Mouse (Mus musculus): ENCODE data around the gene Gfod1. TPM values are rescaled to one million over a fixed set of nuclear protein-coding genes. Genes with fewer than 3 reads are reported as not detected.

Gene Gfod1
- polyA plus RNA-seq, 2 experiments from 2014 or later, result 1.8 to 4.2 TPM

DNA sequence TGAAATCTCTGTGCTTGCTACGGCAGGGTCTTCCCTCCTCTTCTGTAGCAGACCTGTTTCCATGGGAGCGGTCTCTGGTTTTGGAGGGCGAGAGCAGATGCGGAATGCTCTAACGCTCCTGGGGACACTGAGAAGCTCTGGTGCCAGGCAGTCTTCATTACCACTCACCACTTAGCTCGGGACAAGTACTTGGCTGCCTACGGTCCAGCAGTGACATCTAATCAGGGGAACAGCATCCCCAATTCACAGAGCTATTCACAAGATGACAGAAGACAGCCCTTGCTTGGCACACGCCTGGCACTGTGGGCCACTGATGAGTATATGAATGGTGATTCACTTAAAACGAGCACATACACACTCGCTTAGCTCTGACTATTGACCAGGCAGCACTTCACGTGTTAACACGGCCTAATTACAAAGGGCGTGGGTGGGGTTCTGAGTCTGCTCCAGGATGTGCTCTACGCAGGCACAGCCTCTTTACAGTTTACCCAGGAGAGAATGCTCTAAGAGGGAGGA lies 151.9 kb downstream of the Gfod1 start:
- no peak for ATAC-seq

DNA sequence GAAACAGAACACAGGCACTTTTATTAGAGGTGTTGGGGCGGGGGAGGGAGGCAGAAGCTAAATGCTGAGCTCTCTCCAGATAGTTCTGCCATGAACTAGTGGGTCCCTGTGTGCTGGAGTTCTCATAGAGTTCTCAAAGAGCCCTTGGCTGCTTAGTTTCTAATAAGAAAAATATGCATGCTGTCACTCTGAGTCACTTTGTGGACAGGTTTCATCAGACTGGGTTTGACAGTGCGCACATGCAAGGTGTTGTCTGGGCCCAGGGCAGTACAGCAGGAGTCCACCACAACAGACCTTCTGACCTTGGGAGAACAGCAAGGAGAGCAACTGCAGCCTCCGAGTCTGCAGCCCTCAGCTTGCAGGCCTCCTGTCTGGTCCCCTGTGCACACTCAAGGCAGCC lies 154.3 kb downstream of the Gfod1 start:
- ATAC-seq, result no peak

DNA sequence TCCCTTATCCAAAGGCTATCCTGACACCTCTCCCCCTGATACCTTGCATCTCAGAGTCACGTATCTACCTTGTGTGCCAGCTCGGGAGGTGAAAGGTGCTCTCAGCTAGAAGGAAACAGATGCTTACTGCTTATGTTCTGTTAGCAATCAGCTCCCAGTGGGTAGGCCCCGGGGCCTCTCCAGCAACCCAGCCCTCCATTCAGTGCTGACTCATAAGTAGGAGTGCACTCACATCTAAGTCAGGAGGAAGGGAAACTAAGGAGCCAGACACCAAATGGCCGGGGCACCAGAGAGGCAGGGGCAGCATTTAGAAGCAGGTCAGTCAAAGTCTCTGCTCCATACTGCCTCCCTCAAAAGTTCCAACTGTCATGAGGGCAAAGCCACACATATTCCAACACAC lies 155.3 kb downstream of the Gfod1 start:
- ATAC-seq, result no peak

DNA sequence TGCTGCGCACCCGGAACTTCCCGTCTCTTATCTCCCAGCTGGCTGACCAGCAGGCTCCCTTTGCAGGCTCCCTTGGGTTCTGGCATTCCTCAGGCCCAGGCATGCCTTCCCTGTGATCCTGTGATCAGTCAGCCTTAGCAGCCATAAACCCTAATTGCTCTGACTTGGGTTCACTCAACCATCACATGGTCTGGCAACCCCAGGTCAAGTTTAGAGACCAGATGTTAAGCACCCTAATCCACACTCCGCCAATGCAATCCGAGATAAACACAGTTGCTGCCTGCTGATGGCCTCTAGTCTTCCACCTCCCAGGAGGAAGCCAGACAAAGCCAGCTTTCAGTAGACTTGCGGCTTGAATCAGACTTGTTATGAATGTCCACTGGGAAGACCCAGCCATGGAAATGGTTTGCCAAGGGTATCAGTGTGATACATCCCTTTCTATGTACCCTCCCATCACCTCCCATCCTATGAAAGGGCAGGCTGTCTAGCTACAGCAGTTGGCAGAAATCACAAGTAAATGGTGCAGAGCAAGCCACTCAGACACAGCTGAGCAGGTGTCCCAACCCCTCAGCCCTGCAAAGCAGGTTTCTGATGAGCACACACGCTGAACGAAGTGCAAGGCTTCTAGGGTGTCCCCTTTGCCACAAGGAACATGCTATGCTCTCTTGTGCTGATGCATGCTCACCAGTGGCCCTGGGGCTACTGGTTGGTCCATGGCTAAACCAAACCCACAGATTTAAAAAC lies 157.3 kb downstream of the Gfod1 start:
- ATAC-seq, result no peak

Other genes starting within 250 kb of the Gfod1 start
- 10 to 100 TPM in 1 of 2 experiments, 1 to 10 TPM in 1; 9.8 to 16.0 TPM for gene Tbc1d7, start 132.7 kb downstream of the Gfod1 start, polyA plus RNA-seq (2017; shearing (Covaris generic))
- 10 to 100 TPM; 26.9 to 48.4 TPM for gene Sirt5, start 61.3 kb upstream of the Gfod1 start, polyA plus RNA-seq (2017; shearing (Covaris generic))
- 100 to 1,000 TPM; 126 to 136 TPM for gene Nol7, start 94.2 kb upstream of the Gfod1 start, polyA plus RNA-seq (2017; shearing (Covaris generic))
- gene Ranbp9, start 177.1 kb upstream of the Gfod1 start, polyA plus RNA-seq (2017; shearing (Covaris generic)), result 10 to 100 TPM; 28.3 to 45.2 TPM